Mouse (Mus musculus): ENCODE results near the gene Zbtb20.

Gene Zbtb20

DNA sequence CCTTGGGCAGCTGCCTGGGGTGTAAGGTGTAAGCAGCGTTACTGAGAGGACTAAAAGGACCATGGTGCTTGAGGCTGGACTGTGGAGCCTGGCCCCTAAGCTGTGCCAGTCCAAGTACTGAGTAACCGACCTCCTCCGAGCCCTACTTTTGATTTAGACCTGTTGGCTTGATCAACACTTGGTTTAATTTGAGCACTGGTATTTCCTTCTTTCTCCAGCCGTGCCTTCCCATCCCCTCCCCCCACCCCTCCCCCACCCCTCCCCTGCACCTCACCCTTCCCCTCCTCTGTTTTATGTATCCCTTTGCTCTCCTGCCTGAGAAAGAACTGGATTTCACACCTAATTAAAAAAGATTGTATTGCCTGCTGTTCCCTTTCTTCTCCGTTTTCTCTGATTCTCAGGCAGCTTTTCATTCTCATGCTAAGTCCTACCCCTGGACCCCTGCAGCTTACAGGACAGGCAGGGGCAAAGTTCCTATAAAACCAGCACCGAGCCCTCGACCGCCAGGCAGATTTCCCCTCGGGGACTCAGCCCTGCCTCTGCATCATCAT lies 728.0 kb downstream of the Zbtb20 start:
- no peak for DNase-seq (ENCODE audit: low read depth, low spot score)

GRCm38 (mm10) chr16:43604399-43605013 lies 728.8 kb downstream of the Zbtb20 start:
- no peak for DNase-seq (ENCODE audit: low read depth, low spot score)

DNA sequence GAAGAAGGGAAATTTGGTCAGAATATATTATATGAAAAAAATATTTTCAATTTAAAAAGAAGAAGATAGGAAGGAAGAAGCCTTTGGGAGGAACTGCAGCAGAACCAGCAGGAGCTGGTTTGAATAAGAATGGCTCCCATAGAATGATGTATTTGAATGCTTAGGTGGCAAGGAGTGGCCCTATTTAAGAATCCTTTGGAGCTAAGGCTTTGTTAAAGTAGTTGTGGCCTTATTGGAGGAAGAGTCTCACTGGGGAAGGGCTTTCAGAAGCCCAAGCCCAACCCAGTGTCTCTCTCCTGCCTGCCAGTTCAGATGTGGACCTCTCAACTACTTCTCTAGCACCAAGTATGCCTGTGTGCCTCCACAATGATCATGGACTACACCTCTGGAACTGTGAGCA lies 731.4 kb downstream of the Zbtb20 start:
- no peak for DNase-seq (ENCODE audit: low read depth, low spot score)

GRCm38 (mm10) chr16:43608066-43608465 lies 732.4 kb downstream of the Zbtb20 start:
- no peak for DNase-seq (ENCODE audit: low read depth, low spot score)

DNA sequence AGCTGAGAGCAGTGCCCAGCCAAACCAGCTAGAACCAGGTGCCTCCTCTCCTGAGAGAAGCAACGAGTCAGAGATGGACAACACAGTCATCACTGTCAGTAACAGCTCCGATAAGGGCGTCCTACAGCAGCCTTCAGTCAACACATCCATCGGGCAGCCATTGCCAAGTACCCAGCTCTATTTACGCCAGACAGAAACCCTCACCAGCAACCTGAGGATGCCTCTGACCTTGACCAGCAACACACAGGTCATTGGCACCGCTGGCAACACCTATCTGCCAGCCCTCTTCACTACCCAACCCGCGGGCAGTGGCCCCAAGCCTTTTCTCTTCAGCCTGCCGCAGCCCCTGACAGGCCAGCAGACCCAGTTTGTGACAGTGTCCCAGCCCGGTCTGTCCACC lies 734.7 kb downstream of the Zbtb20 start:
- no peak for DNase-seq (ENCODE audit: low read depth, low spot score)

GRCm38 (mm10) chr16:43616348-43616747 lies 740.7 kb downstream of the Zbtb20 start:
- DNase-seq (ENCODE audit: low read depth, low spot score), result no peak

- no peak for DNase-seq (ENCODE audit: low read depth, low spot score)
Measured at GRCm38 (mm10) chr16:43617346-43617745, 741.7 kb downstream of the Zbtb20 start.

- no peak for DNase-seq (ENCODE audit: low read depth, low spot score)
Measured at GRCm38 (mm10) chr16:43618286-43618685, 742.6 kb downstream of the Zbtb20 start.

DNA sequence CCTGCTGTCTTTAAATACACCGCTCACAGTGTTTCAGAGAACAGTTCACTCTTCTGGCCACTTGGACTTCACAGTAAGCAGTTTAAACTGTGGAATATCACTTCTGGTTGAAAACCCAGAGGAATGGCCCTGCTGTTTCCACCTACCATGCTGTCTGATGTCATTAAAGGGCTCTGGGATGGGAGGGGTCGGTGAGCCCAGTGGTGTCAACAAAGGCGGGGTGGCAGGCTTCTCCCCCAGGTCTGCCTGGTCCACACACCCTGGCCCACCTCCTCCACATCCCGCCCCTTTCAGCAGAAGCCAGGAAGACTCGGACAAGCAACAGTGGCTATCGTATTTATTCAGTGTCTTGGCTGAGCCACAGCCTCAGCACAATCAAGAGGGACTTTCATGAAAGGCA lies 743.6 kb downstream of the Zbtb20 start:
- DNase-seq (ENCODE audit: low read depth, low spot score), result no peak

GRCm38 (mm10) chr16:43620359-43620758 lies 744.7 kb downstream of the Zbtb20 start:
- peak; percentile 27 for DNase-seq (ENCODE audit: low read depth, low spot score)

GRCm38 (mm10) chr16:43623315-43624000 lies 747.8 kb downstream of the Zbtb20 start:
- DNase-seq (ENCODE audit: low read depth, low spot score), result no peak

DNA sequence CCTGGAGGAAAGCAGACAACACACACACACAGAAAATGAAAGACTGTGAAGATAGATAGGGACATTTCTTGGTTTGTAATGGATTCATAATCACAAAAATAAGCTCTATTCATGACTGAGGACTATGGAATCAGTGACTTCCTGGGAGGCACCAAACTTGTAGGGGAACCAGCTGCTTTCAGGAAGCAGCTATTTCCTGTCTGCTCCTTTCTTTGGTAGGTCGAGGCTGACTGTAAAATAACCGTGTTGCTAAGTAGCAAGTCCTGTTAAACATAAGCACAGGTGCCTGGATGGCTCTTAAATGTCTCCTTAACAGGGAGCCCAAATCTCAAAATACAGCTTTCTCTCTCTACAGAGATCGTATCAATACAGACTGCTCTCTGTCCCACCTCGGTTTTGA lies 749.2 kb downstream of the Zbtb20 start:
- DNase-seq (ENCODE audit: low read depth, low spot score), result no peak

DNA sequence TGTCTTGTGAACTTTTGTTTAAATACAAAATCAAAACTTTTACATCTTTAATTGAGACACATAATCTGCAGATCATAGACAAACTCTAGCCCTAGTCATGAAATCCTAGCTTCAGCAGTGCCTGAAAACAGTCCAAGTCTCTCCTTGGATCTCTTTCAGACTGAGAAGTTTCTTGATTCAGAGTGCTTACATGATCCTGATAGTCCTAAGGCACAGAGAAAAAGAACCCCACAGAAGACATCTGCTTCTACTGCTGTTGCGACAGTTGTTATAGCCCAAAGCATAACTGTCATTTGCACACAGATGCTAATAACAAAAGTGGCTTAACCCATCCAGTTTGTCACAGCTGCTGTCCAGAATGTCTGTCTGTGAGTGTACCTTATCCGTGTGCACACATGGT lies 749.6 kb downstream of the Zbtb20 start:
- no peak for DNase-seq (ENCODE audit: low read depth, low spot score)

DNA sequence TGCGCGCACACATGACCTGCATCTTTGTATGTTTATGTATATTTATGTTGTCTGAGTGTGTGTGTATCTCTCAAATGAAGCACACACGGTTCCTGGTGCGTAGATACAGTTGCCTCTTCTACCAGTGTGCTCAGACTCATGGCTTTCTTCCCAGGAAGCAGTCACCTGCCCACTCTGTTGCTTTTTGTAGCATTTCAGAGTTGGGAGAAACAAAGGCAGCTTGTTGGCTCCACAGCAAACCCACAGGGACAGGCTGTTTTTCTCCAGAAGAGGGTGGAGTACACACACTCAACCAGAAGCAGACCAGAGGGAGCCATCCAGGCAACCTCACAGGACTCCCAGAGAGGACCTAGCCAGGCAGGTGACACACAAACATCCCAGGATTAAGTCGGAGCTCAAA lies 750.3 kb downstream of the Zbtb20 start:
- no peak for DNase-seq (ENCODE audit: low read depth, low spot score)

DNA sequence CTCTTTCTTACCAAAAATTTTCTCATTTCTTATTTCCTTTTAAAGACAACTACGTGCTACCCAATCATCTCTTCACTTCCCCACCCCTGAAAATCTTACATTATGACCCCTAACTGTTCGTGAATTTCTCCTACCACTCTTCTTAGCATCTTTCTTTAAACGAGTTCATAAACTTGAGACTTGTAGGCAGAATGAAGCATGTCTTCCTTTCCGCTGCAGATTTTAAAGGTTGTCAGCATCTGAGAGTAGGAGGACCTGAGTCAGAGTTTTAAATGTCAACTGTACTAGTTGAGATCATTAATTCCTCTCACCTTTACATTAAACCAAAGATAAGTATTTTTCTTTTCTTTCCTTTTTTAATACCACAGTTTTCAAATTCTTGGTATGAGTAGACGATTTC lies 753.0 kb downstream of the Zbtb20 start:
- no peak for DNase-seq (ENCODE audit: low read depth, low spot score)

- DNase-seq (ENCODE audit: low read depth, low spot score), result no peak
Measured at GRCm38 (mm10) chr16:43631758-43632157, 756.1 kb downstream of the Zbtb20 start.

DNA sequence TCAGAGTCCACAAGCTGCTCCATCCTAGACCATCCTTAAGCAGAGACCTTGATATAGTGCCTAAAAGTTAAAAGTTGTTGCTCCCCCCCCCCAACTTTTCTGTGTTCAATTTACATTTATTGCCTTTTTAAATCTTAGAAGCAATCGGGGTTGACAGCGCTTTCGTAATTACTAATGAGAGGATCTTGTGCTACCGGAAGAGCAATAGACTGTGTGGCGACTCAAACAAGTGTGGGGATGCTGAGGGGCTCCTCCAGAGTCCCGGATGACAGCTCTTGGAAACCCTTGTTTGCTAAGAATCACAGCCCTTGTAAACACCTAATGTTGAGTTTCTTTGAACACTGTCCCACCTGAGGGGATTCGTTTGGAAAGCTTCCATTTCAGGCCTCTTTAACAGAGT lies 758.4 kb downstream of the Zbtb20 start:
- DNase-seq (ENCODE audit: low read depth, low spot score), result no peak

GRCm38 (mm10) chr16:43637241-43637640 lies 761.6 kb downstream of the Zbtb20 start:
- DNase-seq (ENCODE audit: low read depth, low spot score), result no peak

DNA sequence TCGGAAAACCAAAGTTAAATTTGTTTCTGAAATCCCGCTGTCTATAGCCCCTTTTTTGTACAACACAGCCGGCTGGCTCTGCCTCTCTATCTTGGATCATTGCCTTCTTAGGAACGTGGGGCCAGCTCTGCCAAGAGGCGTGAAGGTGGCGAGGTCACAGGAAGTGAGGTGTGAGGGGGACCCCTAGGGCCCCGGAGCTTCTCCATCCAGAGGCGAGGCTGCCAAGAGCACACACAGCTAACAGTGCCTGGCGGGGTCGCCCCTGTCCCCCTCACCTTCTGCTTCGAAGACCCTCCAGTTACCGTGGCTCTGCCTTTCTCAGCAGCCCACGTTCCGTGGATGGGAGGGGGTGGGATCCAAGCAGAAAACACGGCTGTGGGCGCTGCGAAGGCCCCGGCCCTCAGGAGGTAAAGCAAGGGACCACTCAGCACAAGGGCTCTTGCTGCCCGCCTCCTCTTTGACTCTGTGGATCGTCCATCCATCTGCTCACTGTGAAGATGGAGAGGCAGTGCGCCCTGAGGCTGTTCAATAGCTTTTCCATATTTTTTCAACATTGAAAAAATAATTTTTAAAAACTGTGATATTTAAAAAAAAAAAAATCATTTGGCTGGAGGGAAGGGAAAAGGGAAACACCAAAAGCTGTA lies 762.8 kb downstream of the Zbtb20 start:
- no peak for DNase-seq (ENCODE audit: low read depth, low spot score)

- no peak for DNase-seq (ENCODE audit: low read depth, low spot score)
Measured at GRCm38 (mm10) chr16:43641230-43641629, 765.5 kb downstream of the Zbtb20 start.

DNA sequence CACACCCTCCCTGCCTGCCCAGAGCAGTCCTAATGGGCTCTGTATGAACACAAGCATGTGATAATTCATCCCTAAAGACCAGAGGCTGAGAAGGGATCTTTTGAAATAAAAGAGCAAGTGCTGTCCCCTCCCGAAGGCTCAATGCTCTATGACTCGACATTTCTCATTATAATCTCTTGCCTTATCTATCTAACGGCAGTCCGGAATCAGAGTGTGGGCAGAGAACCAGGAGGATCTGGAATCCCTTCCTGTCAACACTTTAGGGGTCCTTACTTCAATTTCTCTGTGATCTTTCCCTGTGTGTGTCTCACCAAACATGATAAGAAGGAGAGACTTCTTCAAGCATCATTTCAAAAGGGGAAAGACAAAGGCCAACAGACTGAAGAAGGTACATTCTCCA lies 770.2 kb downstream of the Zbtb20 start:
- no peak for DNase-seq (ENCODE audit: low read depth, low spot score)

DNA sequence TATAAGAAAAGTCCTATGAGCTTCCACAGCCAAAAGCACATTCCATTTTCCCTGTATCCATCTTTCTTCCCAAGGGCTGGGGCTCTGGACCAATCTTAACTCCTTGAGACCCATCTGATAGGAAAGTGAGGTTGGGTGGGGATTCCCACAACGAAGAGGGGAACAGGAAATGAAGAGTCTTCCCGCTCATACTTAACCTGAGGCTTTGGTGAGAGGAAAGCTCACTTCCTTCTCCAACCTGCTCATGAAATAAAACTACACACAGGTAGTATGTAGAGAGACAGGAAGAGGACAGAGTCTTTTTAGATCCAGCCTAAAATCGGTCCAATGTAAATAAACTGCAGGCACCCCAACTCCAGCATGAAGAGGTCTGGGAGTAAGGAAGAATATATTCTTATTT lies 771.3 kb downstream of the Zbtb20 start:
- no peak for DNase-seq (ENCODE audit: low read depth, low spot score)

GRCm38 (mm10) chr16:43647641-43648040 lies 772.0 kb downstream of the Zbtb20 start:
- no peak for DNase-seq (ENCODE audit: low read depth, low spot score)

Data from 3T3-L1 (cell line).